Mouse (Mus musculus) embryonic facial prominence, embryonic 11.5 days (tissue): ENCODE data around the gene Ppm1h. TPM values are rescaled to one million over a fixed set of nuclear protein-coding genes. Genes with fewer than 3 reads are reported as not detected.
A peak's percentile ranks its signal among the peaks of the same experiment; 100 is the strongest.

ENCODE experiments used
- ATAC-seq: fragments of 200-750 bp; cut with Nextera tagmentation; replicated peaks from 2 replicates; pipeline ENCODE4 v1.8.0; 2017; ENCODE audit warnings: low read depth; ENCODE audit not compliant: insufficient number of reproducible peaks, low FRiP score, low TSS enrichment
- DNase-seq: peaks from one replicate; pipeline ENCODE4 v3.0.0-alpha.2; 2015; ENCODE audit warnings: low spot score
- H3K27ac ChIP-seq: fragments of 300-500 bp; sonication (generic); replicated peaks from 2 replicates; pipeline ENCODE4 v1.5.1; 2014; ENCODE audit warnings: mild to moderate bottlenecking, low read depth, low read length, control low read depth
- H3K27me3 ChIP-seq: fragments of 300-500 bp; sonication (generic); 2 replicates; pipeline ENCODE4 v1.6.1; 2014; ENCODE audit warnings: mild to moderate bottlenecking, low read length, moderate library complexity, mixed read lengths; ENCODE audit not compliant: control insufficient read depth, insufficient read depth
- H3K36me3 ChIP-seq: fragments of 300-500 bp; sonication (generic); replicated peaks from 2 replicates; pipeline ENCODE4 v1.6.1; 2014; ENCODE audit warnings: low read depth, mild to moderate bottlenecking, low read length, moderate library complexity, mixed read lengths; ENCODE audit not compliant: control insufficient read depth, insufficient read depth
- H3K4me1 ChIP-seq: fragments of 300-500 bp; sonication (generic); 2 replicates; pipeline ENCODE4 v1.6.1; 2014; ENCODE audit warnings: low read length, mixed read lengths; ENCODE audit not compliant: control insufficient read depth, insufficient read depth
- H3K4me2 ChIP-seq: fragments of 300-500 bp; sonication (generic); 2 replicates; pipeline ENCODE4 v1.6.1; 2014; ENCODE audit warnings: low read depth, mild to moderate bottlenecking, control low read depth, low read length, moderate library complexity
- H3K4me3 ChIP-seq: fragments of 300-500 bp; sonication (generic); 2 replicates; pipeline ENCODE4 v1.5.1; 2014; ENCODE audit warnings: low read depth, low read length, control low read depth
- H3K9ac ChIP-seq: fragments of 300-500 bp; sonication (generic); replicated peaks from 2 replicates; pipeline ENCODE4 v1.6.1; 2014; ENCODE audit warnings: mild to moderate bottlenecking, control low read depth, low read length
- H3K9me3 ChIP-seq: fragments of 300-500 bp; sonication (generic); replicated peaks from 2 replicates; pipeline ENCODE4 v1.6.1; 2016; ENCODE audit warnings: mild to moderate bottlenecking, low read length, inconsistent platforms, mixed read lengths; ENCODE audit not compliant: control insufficient read depth
- WGBS: fragments of 180-500 bp; shearing (Covaris S2); extraction: QIAGEN DNeasy Blood & Tissue Kit; methylation state at CpG from one replicate; pipeline ENCODE4 v1.1.7; 2014; 5-methylcytosine and 5-hydroxymethylcytosine counted together
- polyA plus RNA-seq: library from polyadenylated mRNA; unstranded; fragments of >200 nt; fragmentation: Nextera tagmentation; extraction: Ambion mirVana; gene quantifications from 2 replicates; pipeline ENCODE4 v1.2.1, GENCODE M21; 2014

The Ppm1h gene
- polyA plus RNA-seq, 1 experiment from 2014 or later: 4.5 TPM

- Histone ChIP-seq H3K36me3 (no peaks in the 10 kb centered on the region), H3K4me3 (no peak overlapping the region), H3K4me2 (no peak overlapping the region), H3K9ac (no peak overlapping the region), H3K27ac (no peak overlapping the region), H3K27me3 (no peaks in the 10 kb centered on the region), H3K9me3 (no peaks in the 10 kb centered on the region), H3K4me1 (peaks cover 17% of the 10 kb centered on the region)
- 90% methylated on average over 14 of the region's 14 CpGs for WGBS
- ATAC-seq (no peak), DNase-seq (no peak)
Observed at GRCm38 (mm10) chr10:122890682-122891350, 212.3 kb downstream of the Ppm1h start.

- H3K27me3 ChIP-seq: no peaks in the 10 kb centered on the region
- H3K4me2 ChIP-seq: no peak overlapping the region
- H3K9me3 ChIP-seq: no peaks in the 10 kb centered on the region
- H3K9ac ChIP-seq: no peak overlapping the region
- H3K4me3 ChIP-seq: no peak overlapping the region
- no peak overlapping the region for H3K27ac ChIP-seq
- DNase-seq (no peak), ATAC-seq (no peak)
- 79% methylated on average over 6 of the region's 6 CpGs for WGBS
- no peaks in the 10 kb centered on the region for H3K36me3 ChIP-seq
- H3K4me1 ChIP-seq: peaks cover 17% of the 10 kb centered on the region
Observed at GRCm38 (mm10) chr10:122891461-122891860, 212.9 kb downstream of the Ppm1h start.

GRCm38 (mm10) chr10:122894555-122895069 is 216.1 kb downstream of the Ppm1h start:
- Histone ChIP-seq H3K27me3 (no peaks in the 10 kb centered on the region), H3K36me3 (no peaks in the 10 kb centered on the region), H3K27ac (no peak overlapping the region), H3K4me2 (no peak overlapping the region), H3K9ac (no peak overlapping the region), H3K4me1 (no peaks in the 10 kb centered on the region), H3K9me3 (no peaks in the 10 kb centered on the region), H3K4me3 (no peak overlapping the region)
- no peak for ATAC-seq
- DNase-seq: no peak
- 63% methylated on average over 12 of the region's 12 CpGs for WGBS

GRCm38 (mm10) chr10:122895121-122895770 is 216.7 kb downstream of the Ppm1h start:
- ATAC-seq: no peak
- H3K4me1 ChIP-seq: no peaks in the 10 kb centered on the region
- no peaks in the 10 kb centered on the region for H3K27me3 ChIP-seq
- H3K9ac ChIP-seq: no peak overlapping the region
- H3K4me3 ChIP-seq: no peak overlapping the region
- no peak overlapping the region for H3K27ac ChIP-seq
- H3K4me2 ChIP-seq: no peak overlapping the region
- 75% methylated on average over 12 of the region's 12 CpGs for WGBS
- no peaks in the 10 kb centered on the region for H3K9me3 ChIP-seq
- H3K36me3 ChIP-seq: no peaks in the 10 kb centered on the region
- peak; percentile 51 for DNase-seq

- Histone ChIP-seq H3K36me3 (no peaks in the 10 kb centered on the region), H3K4me1 (no peaks in the 10 kb centered on the region), H3K4me3 (no peak overlapping the region), H3K27ac (no peak overlapping the region), H3K4me2 (no peak overlapping the region), H3K9ac (no peak overlapping the region), H3K27me3 (no peaks in the 10 kb centered on the region), H3K9me3 (no peaks in the 10 kb centered on the region)
- WGBS: 68% methylated on average over 7 of the region's 7 CpGs
- DNase-seq (no peak), ATAC-seq (no peak)
Observed at GRCm38 (mm10) chr10:122899971-122900370, 221.4 kb downstream of the Ppm1h start.

GRCm38 (mm10) chr10:122900466-122900865 is 221.9 kb downstream of the Ppm1h start:
- Histone ChIP-seq H3K4me3 (no peak overlapping the region), H3K27ac (no peak overlapping the region)
- WGBS: 85% methylated on average over 1 of the region's 1 CpGs

GRCm38 (mm10) chr10:122901379-122901778 is 222.8 kb downstream of the Ppm1h start:
- Histone ChIP-seq H3K4me1 (no peaks in the 10 kb centered on the region), H3K9me3 (no peaks in the 10 kb centered on the region), H3K9ac (0 out of 2 replicates have a peak overlapping the region, but pooled peaks have one; percentile 15), H3K4me2 (no peak overlapping the region), H3K4me3 (no peak overlapping the region), H3K36me3 (no peaks in the 10 kb centered on the region), H3K27me3 (no peaks in the 10 kb centered on the region), H3K27ac (no peak overlapping the region)
- 63% methylated on average over 5 of the region's 5 CpGs for WGBS
- DNase-seq: no peak
- no peak for ATAC-seq

More at GRCm38 (mm10) chr10:122900466-122900865, 221.9 kb downstream of the Ppm1h start:
- H3K9me3 ChIP-seq: no peaks in the 10 kb centered on the region
- H3K4me1 ChIP-seq: no peaks in the 10 kb centered on the region
- ATAC-seq (no peak), DNase-seq (no peak)
- no peaks in the 10 kb centered on the region for H3K36me3 ChIP-seq
- no peaks in the 10 kb centered on the region for H3K27me3 ChIP-seq
- H3K4me2 ChIP-seq: no peak overlapping the region
- H3K9ac ChIP-seq: no peak overlapping the region

GRCm38 (mm10) chr10:122909406-122910032 is 231.0 kb downstream of the Ppm1h start:
- no peak overlapping the region for H3K4me3 ChIP-seq
- no peaks in the 10 kb centered on the region for H3K36me3 ChIP-seq
- H3K27ac ChIP-seq: no peak overlapping the region
- H3K4me2 ChIP-seq: no peak overlapping the region
- no peaks in the 10 kb centered on the region for H3K9me3 ChIP-seq
- no peak for DNase-seq
- no peak overlapping the region for H3K9ac ChIP-seq
- H3K4me1 ChIP-seq: no peaks in the 10 kb centered on the region; the same call in 1 of the 2 replicates
- H3K27me3 ChIP-seq: no peaks in the 10 kb centered on the region
- WGBS: 89% methylated on average over 9 of the region's 9 CpGs
- no peak for ATAC-seq
